Mouse (Mus musculus) CD4-positive naive resting alpha-beta T cell, adult 57 days (primary cell): ENCODE results near the gene Slco6c1. TPM values are rescaled to one million over a fixed set of nuclear protein-coding genes. Genes with fewer than 3 reads are reported as not detected.

Experiments
- total RNA-seq: library from RNA; stranded (reverse); gene quantifications from one replicate; pipeline ENCODE4 v1.2.4, GENCODE M21; 2023

Slco6c1 gene
- total RNA-seq = not detected

GRCm38 (mm10) chr1:97128201-97128600, at the start of gene Slco6c1:
Slco6c1 (minus strand) TSS chr1:97128301.

